Mouse (Mus musculus) cortical plate, adult 2 months (tissue): ENCODE measurements around the gene Zfp346. TPM values are rescaled to one million over a fixed set of nuclear protein-coding genes. Genes with fewer than 3 reads are reported as not detected.

Experiments used
- H3K27ac ChIP-seq: fragments of 200-500 bp; 2 replicates; pipeline ENCODE4 v1.5.1; 2012; ENCODE audit warnings: low read length, control low read depth, inconsistent platforms; ENCODE audit not compliant: insufficient read depth
- H3K4me1 ChIP-seq: fragments of 200-500 bp; 2 replicates; pipeline ENCODE4 v1.6.1; 2011; ENCODE audit warnings: low read length; ENCODE audit not compliant: control insufficient read depth, insufficient read depth
- H3K4me3 ChIP-seq: fragments of 200-500 bp; 2 replicates; pipeline ENCODE4 v1.5.1; 2011; ENCODE audit warnings: mild to moderate bottlenecking, low read length, control low read depth; ENCODE audit not compliant: insufficient read depth
- CTCF ChIP-seq: fragments of 200-500 bp; IDR thresholded peaks from 2 replicates; pipeline ENCODE4 v1.5.1; 2011; ENCODE audit warnings: mild to moderate bottlenecking, control low read depth, low read length; ENCODE audit not compliant: insufficient read depth; ENCODE audit errors: extremely low read depth
- POLR2A ChIP-seq: fragments of 200-500 bp; IDR thresholded peaks from 2 replicates; pipeline ENCODE4 v1.6.1; 2011; ENCODE audit warnings: mild to moderate bottlenecking, low read length, control low read depth; ENCODE audit not compliant: insufficient read depth; ENCODE audit errors: extremely low read depth
- polyA plus RNA-seq: library from polyadenylated mRNA; depleted of rRNA; stranded (reverse); fragments of >200 nt; gene quantifications from 2 replicates; pipeline ENCODE4 v1.2.3, GENCODE M21; 2012

Gene Zfp346
- polyA plus RNA-seq, 1 experiment, result 41.0 TPM

DNA sequence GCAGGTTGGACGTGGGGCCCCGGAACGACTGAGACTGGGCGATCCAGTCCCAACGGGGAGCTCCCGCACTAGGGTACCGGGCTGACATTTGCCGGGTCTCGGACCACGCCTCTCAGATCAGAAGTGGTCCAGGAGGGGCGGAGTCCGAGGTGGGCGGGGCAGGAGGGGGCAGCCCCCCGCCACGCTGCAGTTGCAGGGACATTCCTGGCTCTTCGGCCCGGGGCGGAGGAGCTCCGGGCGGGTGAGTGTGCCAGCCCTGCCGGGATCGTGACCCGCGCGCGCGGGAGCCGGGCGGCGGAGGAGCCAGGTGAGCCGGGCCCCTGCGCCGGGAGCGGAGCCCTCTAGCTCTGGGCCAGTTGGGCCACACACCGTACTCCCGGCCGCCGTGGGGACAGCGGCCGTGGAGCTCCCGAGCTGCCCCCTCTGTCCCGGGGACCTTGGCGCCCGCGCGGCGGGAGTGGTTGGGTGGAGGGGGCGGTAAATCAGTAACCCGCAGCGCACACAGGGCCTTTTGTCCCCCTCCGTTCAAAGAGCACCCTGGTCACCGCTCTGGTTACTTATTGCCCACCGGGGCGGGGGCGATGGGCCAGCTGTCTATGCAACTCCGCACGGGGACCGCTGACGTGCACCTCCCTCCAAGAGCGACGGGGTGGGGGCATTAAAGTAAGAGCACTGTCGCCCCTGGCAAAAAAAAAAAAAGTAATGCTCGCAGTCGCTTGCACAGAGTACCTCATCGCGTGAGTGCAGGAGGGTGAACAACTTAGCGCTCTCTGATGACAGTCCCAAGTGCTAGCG lies 47.7 kb downstream of the Zfp346 start, which contains the start of gene Fgfr4:
Fgfr4 (plus strand) TSS at position 20 of the 795 bp plus-strand sequence.
- H3K4me1 ChIP-seq, result no peaks in the 10 kb centered on the region
- TF ChIP-seq POLR2A, result no peak
- H3K4me3 ChIP-seq, result no peak within 1 kb of the TSS
- H3K27ac ChIP-seq, result no peak within 1 kb of the TSS

DNA sequence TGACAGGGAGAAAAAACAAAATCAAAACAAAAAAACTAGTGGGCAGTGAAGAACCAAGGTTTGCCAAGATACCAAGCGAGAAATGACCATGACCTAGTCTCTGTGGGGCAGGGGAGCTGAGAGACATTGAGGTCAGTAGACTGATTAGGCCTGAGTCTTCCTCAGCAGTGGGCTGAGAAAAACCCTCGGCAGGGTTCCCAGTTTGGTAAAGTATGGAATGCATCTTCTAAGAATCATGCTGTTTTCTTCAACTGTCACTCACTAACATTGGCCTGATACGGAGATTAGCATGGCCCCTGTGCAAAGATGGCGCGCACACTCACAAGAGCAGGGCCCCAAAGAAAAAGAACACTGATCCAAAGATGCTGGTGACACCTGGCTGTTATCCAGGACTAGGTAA lies 48.8 kb downstream of the Zfp346 start:
- H3K4me1 ChIP-seq, result no peaks in the 10 kb centered on the region
- no peak overlapping the region for H3K27ac ChIP-seq
- no peak for TF ChIP-seq CTCF
- no peak for TF ChIP-seq POLR2A
- no peak overlapping the region for H3K4me3 ChIP-seq

DNA sequence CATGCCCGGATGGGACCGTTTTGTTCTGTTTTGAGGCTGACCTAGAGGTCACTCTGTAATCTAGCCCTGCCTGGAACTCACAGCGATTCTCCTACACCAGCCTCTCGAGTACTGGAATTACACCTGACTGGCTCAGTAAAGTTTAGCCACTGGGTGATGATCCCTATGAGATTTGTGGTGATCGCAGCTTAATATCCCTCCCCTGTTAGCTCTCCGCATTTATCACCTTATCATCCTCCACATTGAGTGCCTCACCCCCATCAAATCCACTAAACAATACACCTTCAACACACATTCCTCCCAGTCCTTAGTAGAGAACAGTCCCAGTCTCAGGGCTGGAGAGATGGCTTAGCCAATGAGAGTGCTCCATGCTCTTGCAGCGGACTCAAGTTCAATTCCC lies 57.3 kb downstream of the Zfp346 start:
- H3K4me3 ChIP-seq, result no peak overlapping the region
- H3K4me1 ChIP-seq, result no peaks in the 10 kb centered on the region
- TF ChIP-seq POLR2A, result no peak
- no peak for TF ChIP-seq CTCF
- H3K27ac ChIP-seq, result no peak overlapping the region

DNA sequence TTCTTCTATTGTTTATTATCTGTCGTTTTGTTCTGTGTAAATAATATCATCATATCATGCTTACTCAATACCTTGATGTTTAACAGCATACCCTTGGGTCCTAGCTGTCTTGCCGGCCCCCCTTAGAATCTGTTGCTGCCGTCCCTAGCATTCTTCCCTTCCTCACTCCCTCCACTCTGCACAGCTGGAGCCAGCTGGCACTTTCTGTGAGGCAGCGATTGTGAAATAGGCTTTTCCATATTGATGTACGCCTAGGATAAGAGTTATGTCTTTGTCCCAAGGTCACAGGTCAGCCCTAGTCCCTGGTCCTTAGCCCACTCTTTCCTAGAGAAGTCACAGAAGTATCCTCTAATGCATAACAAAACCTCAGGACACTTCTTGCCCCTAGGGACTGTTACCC lies 58.4 kb downstream of the Zfp346 start:
- Histone ChIP-seq H3K4me3 (no peak overlapping the region), H3K27ac (no peak overlapping the region), H3K4me1 (no peaks in the 10 kb centered on the region)
- TF ChIP-seq POLR2A, result no peak
- TF ChIP-seq CTCF, result no peak

DNA sequence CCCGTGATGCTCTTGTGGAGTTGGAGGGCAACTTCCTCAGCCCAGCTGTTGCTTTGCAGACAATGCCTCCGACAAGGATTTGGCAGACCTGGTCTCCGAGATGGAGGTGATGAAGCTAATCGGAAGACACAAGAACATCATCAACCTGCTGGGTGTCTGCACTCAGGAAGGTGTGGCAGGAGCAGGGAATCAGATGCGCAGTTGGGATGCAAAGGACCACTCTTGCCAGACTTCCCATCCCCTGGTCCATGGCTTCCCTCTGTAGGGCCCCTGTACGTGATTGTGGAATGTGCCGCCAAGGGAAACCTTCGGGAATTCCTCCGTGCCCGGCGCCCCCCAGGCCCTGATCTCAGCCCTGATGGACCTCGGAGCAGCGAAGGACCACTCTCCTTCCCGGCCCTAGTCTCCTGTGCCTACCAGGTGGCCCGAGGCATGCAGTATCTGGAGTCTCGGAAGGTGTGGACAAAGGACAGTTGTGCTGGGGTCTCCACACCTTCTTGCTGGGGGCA lies 60.8 kb downstream of the Zfp346 start:
- H3K4me1 ChIP-seq, result peaks cover 3% of the 10 kb centered on the region; the same call in 1 of the 2 replicates
- TF ChIP-seq POLR2A, result no peak
- no peak for TF ChIP-seq CTCF
- H3K4me3 ChIP-seq, result no peak overlapping the region

DNA sequence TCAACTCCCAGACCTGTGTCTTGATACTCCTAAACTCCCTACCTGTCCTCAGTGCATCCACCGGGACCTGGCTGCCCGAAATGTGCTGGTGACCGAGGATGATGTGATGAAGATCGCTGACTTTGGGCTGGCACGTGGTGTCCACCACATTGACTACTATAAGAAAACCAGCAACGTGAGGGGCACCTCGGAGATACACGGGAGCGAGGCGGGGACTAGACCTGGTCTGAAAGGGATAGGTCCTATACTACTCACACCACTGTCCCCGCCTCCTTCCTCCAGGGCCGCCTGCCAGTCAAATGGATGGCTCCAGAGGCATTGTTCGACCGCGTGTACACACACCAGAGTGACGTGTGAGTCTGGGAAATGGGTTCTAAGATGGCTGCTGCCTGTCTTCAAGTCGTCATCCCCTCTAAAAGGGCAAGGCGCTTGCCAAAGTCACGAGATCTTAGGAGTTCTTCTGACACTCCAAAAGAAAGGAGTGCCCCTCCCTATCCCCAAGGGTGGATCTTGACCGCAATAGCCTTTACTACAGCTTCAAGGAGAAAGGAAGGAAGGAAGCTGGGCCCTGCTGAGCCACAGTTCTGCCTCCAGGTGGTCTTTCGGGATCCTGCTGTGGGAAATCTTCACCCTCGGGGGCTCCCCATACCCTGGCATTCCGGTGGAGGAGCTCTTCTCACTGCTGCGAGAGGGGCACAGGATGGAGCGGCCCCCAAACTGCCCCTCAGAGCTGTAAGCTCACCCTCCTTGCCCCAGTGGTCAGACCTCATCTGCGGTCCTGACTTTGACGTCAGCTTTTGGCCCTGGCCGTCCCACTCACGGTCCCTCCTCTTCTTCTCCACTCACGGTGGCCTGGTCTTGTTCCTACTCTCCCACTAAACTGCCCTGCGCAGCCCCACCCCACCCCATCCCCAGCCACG lies 62.0 kb downstream of the Zfp346 start:
- Histone ChIP-seq H3K4me3 (no peak overlapping the region), H3K27ac (no peak overlapping the region), H3K4me1 (peaks cover 3% of the 10 kb centered on the region; the same call in 1 of the 2 replicates)
- TF ChIP-seq CTCF, result no peak
- TF ChIP-seq POLR2A, result no peak

More for the DNA sequence above, 60.8 kb downstream of the Zfp346 start:
- no peak overlapping the region for H3K27ac ChIP-seq

DNA sequence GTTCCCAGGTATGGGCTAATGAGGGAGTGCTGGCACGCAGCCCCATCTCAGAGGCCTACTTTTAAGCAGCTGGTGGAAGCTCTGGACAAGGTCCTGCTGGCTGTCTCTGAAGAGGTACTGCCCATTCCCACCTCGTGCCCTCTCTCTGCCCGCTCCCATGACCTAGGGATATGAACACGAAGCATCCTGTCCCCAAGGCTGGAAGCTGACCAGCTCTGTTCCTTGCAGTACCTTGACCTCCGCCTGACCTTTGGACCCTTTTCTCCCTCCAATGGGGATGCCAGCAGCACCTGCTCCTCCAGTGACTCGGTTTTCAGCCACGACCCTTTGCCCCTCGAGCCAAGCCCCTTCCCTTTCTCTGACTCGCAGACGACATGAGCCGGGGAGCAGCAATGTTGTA lies 62.7 kb downstream of the Zfp346 start:
- H3K4me3 ChIP-seq, result no peak overlapping the region
- no peak overlapping the region for H3K27ac ChIP-seq
- TF ChIP-seq POLR2A (no peak), CTCF (no peak)
- H3K4me1 ChIP-seq, result peaks cover 3% of the 10 kb centered on the region; the same call in 1 of the 2 replicates

DNA sequence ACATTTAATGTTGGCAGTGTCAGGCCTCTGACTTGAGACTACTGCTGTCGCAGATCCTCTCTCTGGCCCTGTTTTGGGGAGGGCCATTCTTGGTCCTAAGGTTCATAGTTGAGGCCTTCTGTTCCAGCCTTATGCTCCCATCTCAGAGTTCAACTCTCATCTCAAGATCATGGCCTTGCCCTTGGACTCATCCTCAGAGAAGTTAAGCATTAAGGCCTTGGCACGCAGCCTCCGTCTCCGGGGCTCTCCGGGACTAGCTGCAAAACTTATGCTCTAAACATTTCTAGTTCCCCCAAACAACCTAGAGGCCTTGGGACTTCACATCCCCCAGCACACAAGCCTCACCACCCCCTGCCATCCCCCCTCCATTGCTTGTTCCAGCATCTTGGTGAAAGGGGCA lies 63.1 kb downstream of the Zfp346 start:
- H3K4me1 ChIP-seq, result peaks cover 3% of the 10 kb centered on the region; the same call in 1 of the 2 replicates
- H3K27ac ChIP-seq, result no peak overlapping the region
- TF ChIP-seq CTCF (no peak), POLR2A (no peak)

DNA sequence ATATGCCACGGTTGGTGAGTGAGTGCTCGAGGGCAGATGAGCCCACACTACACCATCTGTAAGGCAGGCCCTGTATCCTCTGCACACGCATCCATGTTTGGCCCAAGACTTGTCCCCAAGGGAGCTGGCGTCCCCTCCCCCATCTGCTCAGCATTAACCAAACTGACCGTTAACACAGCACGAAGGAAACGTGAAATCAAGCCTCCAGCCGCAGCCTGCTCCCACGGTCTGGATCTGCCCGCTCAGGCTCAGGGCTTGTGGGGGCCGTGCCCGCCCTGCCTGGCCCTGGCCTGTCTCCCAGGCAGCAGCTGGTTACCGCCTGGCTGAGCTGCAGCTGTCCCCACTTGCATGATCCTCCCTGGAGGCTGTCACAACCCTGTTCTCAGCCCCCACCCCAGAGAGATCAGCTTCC lies 63.9 kb downstream of the Zfp346 start:
- Histone ChIP-seq H3K4me1 (peaks cover 3% of the 10 kb centered on the region; the same call in 1 of the 2 replicates), H3K4me3 (no peak overlapping the region), H3K27ac (no peak overlapping the region)
- TF ChIP-seq POLR2A, result no peak

More for the DNA sequence above, 63.1 kb downstream of the Zfp346 start:
- no peak overlapping the region for H3K4me3 ChIP-seq
